Mouse (Mus musculus) T-helper 17 cell (primary cell): Measurements from ENCODE around the gene Pald1.

Source experiments
- in situ Hi-C, 2 experiments: fragments of 300-600 bp; cut with MboI, MseI; formaldehyde crosslinking; loops; 1 replicate in 1 of 2; 2 replicates in 1 of 2; pipeline ENCODE4 v1.15.1; 2025; ENCODE audit warnings: high pct_unique_total_duplicates in 2 of 2

Gene Pald1

DNA sequence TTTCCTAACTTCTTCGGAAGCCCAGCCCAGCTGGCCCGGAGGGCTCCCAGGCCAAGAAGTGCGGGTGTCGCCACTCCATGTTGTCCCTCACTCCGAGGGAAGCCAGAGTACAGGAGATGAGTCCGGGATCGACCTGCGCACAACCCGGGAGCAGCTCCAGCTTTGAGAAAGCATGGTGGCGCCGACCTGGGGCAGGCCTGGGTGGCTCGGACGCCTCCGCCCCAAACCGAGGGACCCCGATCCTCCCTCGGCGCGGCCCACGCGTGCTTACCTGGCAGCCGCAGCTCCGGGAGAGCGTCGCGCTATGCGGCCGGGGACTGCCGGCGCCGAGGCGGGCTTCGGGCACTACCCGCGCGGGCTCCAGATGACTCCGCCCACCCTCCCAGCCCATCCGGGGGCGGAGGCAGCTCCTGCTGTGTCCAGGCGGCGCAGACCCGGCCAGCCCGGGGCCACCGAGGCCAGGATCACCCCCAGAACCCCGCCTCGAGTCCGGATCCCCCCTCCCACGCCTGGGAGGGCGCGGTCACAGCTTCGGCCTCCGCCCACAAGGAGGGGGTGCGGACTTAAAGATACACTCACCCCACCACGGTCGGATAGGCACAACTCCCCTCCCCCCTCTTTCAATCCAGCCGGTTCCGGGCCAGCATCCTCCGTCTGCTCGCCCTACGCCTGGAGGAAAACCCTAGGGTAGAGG lies at the start of gene Pald1:
TSS of gene Pald1 (minus strand) at position 510 of the 694 bp plus-strand sequence.
- in situ Hi-C loops = no loop called here

DNA sequence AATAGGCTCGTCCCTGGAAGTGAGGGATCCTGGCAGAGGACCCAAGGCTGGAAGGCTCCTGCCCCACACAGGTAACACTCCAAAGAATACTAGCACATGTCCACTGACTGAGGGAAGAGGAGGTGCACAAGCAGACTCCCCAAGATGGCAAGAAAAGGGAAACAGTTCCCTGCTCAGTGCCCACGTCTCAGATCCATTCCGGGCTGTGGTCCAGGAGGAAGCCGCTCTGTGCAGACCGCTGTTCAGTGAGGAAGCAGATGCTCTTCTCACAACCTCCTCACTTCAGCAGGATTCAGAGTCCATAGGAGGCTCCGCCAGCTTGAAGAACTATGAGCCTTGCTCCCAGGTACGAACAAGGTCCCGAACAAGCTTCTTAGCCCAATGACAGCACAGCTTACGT lies 48.0 kb upstream of the Pald1 start:
- in situ Hi-C loops = no loop called here

GRCm38 (mm10) chr10:61429043-61429442 lies 45.7 kb upstream of the Pald1 start:
- in situ Hi-C loops = no loop called here

- in situ Hi-C loops = no loop called here
Measured at GRCm38 (mm10) chr10:61428416-61428815, 45.1 kb upstream of the Pald1 start.

GRCm38 (mm10) chr10:61427951-61428350 lies 44.6 kb upstream of the Pald1 start:
- in situ Hi-C loops = no loop called here

DNA sequence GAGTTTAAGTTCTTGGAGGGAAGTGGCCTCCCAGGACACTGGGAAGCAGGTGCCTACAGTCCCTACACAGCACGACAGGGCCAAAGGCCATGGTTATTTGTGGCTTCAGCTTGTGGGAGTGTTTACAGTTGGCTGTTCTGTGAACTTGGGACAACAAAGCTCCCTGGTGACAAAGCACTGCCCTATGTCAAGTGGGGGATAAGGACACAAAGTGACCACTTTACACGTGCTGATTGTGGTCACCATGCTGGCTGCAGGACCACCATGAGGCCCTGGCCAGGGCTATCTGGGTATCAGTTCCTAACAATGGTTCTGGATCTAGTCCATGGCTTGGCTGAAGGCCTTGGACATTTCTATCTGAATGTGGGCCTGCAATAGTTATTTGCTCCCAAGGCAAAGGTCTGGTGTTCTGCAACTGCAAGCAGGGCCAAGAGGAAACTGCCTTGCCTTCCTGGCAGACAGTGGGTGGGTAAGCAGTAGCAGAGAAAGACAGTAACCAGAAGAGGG lies 43.0 kb upstream of the Pald1 start:
- in situ Hi-C loops = no loop called here

- in situ Hi-C loops = no loop called here
Measured at GRCm38 (mm10) chr10:61425047-61425446, 41.7 kb upstream of the Pald1 start.

DNA sequence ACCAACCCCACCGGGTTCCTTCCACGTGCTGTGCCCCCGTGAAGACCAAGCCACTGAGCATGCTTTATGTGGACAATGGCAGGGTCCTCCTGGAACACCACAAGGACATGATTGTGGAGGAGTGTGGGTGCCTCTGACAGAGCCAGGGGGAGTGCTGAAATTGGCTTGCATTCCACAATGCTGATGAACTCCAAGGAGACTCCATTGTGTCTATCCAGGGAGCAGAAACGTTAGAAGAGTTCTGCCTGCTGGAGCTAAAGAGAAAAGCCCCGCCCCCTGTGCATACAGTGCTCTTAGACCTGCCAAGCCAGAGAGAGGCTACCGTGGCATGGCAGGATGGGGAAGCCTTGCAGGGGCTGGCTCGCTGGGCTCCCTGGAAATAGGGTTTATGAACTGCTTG lies 41.2 kb upstream of the Pald1 start:
- in situ Hi-C loops = no loop called here

- in situ Hi-C loops = no loop called here
Measured at GRCm38 (mm10) chr10:61423289-61423688, 40.0 kb upstream of the Pald1 start.

- in situ Hi-C loops = no loop called here
Measured at GRCm38 (mm10) chr10:61422861-61423260, 39.5 kb upstream of the Pald1 start.

GRCm38 (mm10) chr10:61420011-61420410 lies 36.7 kb upstream of the Pald1 start:
- in situ Hi-C loops = no loop called here

- in situ Hi-C loops = no loop called here
Measured at GRCm38 (mm10) chr10:61419146-61419545, 35.8 kb upstream of the Pald1 start.

GRCm38 (mm10) chr10:61418131-61418900 lies 35.0 kb upstream of the Pald1 start:
- in situ Hi-C loops = no loop called here

GRCm38 (mm10) chr10:61417672-61418071 lies 34.3 kb upstream of the Pald1 start, which contains the start of gene Nodal:
TSS of gene Nodal (plus strand) at chr10:61417972.
- in situ Hi-C loops = no loop called here

DNA sequence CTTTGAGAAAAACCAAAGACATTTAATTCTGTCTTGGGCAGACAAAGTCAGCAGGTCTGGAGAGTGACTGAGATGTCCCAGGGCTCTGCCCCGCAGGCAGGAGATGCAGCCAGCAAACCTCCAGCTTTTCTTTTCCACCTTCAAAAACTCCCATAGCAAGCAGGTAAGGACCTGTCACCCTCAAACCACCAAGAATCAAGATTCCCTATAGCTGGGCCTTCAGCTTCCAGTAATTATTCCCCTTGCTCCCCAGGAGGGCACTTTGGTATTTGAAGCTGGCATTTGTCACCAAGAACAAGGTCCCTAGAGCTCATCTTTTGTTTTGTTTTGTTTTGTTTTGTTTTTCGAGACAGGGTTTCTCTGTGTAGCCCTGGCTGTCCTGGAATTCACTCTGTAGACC lies 33.7 kb upstream of the Pald1 start:
- in situ Hi-C loops = no loop called here

- in situ Hi-C loops = no loop called here
Measured at GRCm38 (mm10) chr10:61416561-61416960, 33.2 kb upstream of the Pald1 start.

DNA sequence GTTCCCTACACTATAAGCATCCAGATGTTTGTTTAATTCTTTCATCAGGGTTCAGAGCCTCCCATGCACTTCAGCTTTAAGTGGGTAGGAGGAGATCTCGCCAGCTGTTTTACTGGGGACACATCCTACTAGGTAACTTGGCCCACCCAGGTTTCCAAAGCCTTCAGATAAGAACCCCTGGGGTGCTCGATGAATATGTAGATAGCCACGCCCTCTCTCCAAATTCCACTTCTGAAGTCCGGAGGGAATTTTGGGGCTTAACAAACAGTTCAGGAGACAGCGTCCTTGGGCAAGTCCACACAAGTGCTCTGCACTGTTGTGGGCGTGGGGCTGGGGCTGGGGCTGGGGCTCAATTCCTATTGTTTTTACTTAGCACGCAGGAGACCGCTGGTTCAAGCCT lies 32.6 kb upstream of the Pald1 start:
- in situ Hi-C loops = no loop called here

DNA sequence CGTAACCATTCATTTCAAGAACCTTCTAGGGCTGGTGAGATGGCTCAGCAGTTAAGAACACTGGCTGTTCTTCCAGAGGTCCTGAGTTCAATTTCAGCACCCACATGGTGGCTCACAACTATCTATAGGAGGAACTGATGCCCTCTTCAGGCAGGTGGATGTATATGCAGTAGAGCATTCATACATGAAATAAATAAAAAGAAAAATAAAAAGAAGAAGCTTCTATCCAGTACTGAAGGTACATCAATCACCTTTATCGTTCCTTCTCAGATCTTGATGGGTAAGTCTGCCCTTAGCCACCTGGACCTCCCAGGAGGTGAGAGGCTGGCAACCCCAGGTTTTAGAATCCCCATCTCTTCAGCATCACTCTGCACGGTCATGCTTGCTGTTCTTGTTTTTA lies 31.9 kb upstream of the Pald1 start:
- in situ Hi-C loops = no loop called here

- in situ Hi-C loops = no loop called here
Measured at GRCm38 (mm10) chr10:61412910-61413625, 29.7 kb upstream of the Pald1 start.

- in situ Hi-C loops = no loop called here
Measured at GRCm38 (mm10) chr10:61410193-61410592, 26.9 kb upstream of the Pald1 start.

DNA sequence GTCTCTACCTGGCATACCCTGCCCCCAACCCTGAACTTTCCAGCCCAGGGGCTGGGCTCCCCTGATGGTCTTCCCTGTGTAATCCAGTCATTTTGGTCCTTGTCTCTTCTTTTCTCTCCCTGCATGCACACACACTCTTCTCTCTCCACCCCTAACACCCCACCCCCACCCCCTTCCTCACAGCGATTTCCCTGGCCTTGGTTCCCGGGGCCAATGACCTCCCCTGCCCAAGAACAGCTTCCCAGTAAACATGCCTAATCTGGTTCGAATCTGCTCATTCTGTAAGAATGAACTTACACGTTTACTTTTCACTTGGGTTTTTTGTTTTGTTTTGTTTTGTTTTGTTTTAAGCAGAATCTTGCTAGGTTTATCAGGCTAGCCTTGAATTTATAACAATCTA lies 26.4 kb upstream of the Pald1 start:
- in situ Hi-C loops = no loop called here

DNA sequence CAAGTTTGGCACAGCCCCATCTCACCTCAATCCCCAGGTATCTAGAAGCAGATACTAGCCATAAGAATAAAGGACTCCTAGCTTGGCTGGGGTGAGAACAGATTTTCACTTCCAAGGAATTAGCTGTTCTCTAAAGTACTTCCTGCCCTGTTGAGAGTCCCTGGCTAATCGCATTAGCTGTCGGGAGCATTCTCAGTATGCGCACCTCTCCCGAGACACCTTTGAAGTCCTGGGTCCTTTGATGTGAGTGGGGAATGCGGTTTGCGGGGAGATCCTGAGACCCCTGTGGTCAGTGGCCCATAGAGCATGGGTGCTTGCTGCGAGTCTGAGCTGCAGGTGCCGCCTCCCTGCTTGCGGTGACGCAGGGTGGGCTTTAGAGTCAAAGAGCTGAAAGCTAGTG lies 22.6 kb upstream of the Pald1 start:
- in situ Hi-C loops = no loop called here
